Mouse (Mus musculus): Measurements from ENCODE around the gene Smlr1. TPM values are rescaled to one million over a fixed set of nuclear protein-coding genes. Genes with fewer than 3 reads are reported as not detected.

Smlr1 gene
- total RNA-seq, 2 experiments from 2014 or later = not detected

GRCm38 (mm10) chr10:25488456-25488855, 47.6 kb downstream of the Smlr1 start:
- intact Hi-C loops (cut with DNase I) = loop anchor here (1.0 to 5.0 kb wide), 2 partner anchors 131 to 220 kb away; partner anchors contain the start of gene Epb41l2
- DNase-seq (ENCODE audit: extremely low spot score in 1 of 2, low spot score in 2 of 2) = peak; percentile 71 to 74
- Histone ChIP-seq H3K4me3 (no peak overlapping the region), H3K27ac (no peak overlapping the region)
- peak; percentile 90 for TF ChIP-seq CTCF (IDR thresholded peaks at IDR 0.05)

GRCm38 (mm10) chr10:25482791-25483190, 53.3 kb downstream of the Smlr1 start:
- intact Hi-C loops (cut with DNase I) = no loop called here
- no peak overlapping the region for H3K27ac ChIP-seq
- no peak for DNase-seq (ENCODE audit: extremely low spot score in 1 of 2, low spot score in 2 of 2)
- no peak for TF ChIP-seq CTCF (IDR thresholded peaks at IDR 0.05)
- H3K4me3 ChIP-seq = no peak overlapping the region

GRCm38 (mm10) chr10:25479716-25480115, 56.4 kb downstream of the Smlr1 start:
- intact Hi-C loops (cut with DNase I) = no loop called here
- DNase-seq (ENCODE audit: extremely low spot score in 1 of 2, low spot score in 2 of 2) = no peak
- H3K27ac ChIP-seq = no peak overlapping the region
- H3K4me3 ChIP-seq = no peak overlapping the region
- TF ChIP-seq CTCF (IDR thresholded peaks at IDR 0.05) = no peak

Other genes starting within 250 kb of the Smlr1 start
- gene Akap7, start 228.4 kb downstream of the Smlr1 start, total RNA-seq (2021) = 10 to 100 TPM; 65.5 to 68.1 TPM
- 100 to 1,000 TPM; 123 to 127 TPM for gene Epb41l2, start 176.5 kb downstream of the Smlr1 start, total RNA-seq (2021)

Measured in left cerebral cortex, adult 2 months (tissue).